Mouse (Mus musculus) forebrain, embryonic 11.5 days (tissue): ENCODE measurements at regions not wholly inside any gene's neighbourhood (a gene's known extent, or its start where the extent isn't known, plus 50 kb on each side); places are given as distances from the start of the nearest gene placed in this dataset.

ENCODE experiments used
- ATAC-seq: fragments of 200-750 bp; cut with Nextera tagmentation; replicated peaks from 2 replicates; pipeline ENCODE4 v1.8.0; 2017; ENCODE audit warnings: moderate TSS enrichment; ENCODE audit not compliant: low FRiP score
- DNase-seq: peaks from one replicate; pipeline ENCODE4 v3.0.0-alpha.2; 2017; ENCODE audit warnings: low spot score
- H3K27ac ChIP-seq: fragments of 300-500 bp; sonication (generic); 2 replicates; pipeline ENCODE4 v1.5.1; 2014; ENCODE audit warnings: low read depth, low read length
- H3K27me3 ChIP-seq: fragments of 300-500 bp; sonication (generic); 2 replicates; pipeline ENCODE4 v1.6.1; 2014; ENCODE audit warnings: mild to moderate bottlenecking, low read length, mixed read lengths; ENCODE audit not compliant: control insufficient read depth, insufficient read depth
- H3K36me3 ChIP-seq: fragments of 300-500 bp; sonication (generic); 2 replicates; pipeline ENCODE4 v1.6.1; 2014; ENCODE audit warnings: mild to moderate bottlenecking, low read length, moderate library complexity, mixed read lengths; ENCODE audit not compliant: control insufficient read depth, insufficient read depth
- H3K4me1 ChIP-seq: fragments of 300-500 bp; sonication (generic); replicated peaks from 2 replicates; pipeline ENCODE4 v1.6.1; 2014; ENCODE audit warnings: low read length, mixed read lengths; ENCODE audit not compliant: control insufficient read depth, insufficient read depth
- H3K4me2 ChIP-seq: fragments of 300-500 bp; sonication (generic); 2 replicates; pipeline ENCODE4 v1.6.1; 2014; ENCODE audit warnings: low read depth, mild to moderate bottlenecking, low read length, moderate library complexity, mixed read lengths; ENCODE audit not compliant: severe bottlenecking
- H3K4me3 ChIP-seq: fragments of 300-500 bp; sonication (generic); 2 replicates; pipeline ENCODE4 v1.5.1; 2014; ENCODE audit warnings: low read depth, low read length
- H3K9ac ChIP-seq: fragments of 300-500 bp; sonication (generic); 2 replicates; pipeline ENCODE4 v1.6.1; 2014; ENCODE audit warnings: low read length
- H3K9me3 ChIP-seq: fragments of 300-500 bp; sonication (generic); 2 replicates; pipeline ENCODE4 v1.6.1; 2016; ENCODE audit warnings: low read length, mixed read lengths; ENCODE audit not compliant: control insufficient read depth
- WGBS: fragments of 180-500 bp; shearing (Covaris S2); extraction: QIAGEN DNeasy Blood & Tissue Kit; methylation state at CpG from one replicate; pipeline ENCODE4 v1.1.7; 2014; 5-methylcytosine and 5-hydroxymethylcytosine counted together

GRCm38 (mm10) chr10:83937168-83937567 is 214.5 kb downstream of the 1500009L16Rik start:
- ATAC-seq: no peak
- no peak for DNase-seq
- H3K9ac ChIP-seq: no peak overlapping the region
- WGBS: 86% methylated on average over 9 of the region's 9 CpGs
- H3K27ac ChIP-seq: no peak overlapping the region
- no peaks in the 10 kb centered on the region for H3K4me1 ChIP-seq
- H3K9me3 ChIP-seq: no peaks in the 10 kb centered on the region
- no peaks in the 10 kb centered on the region for H3K36me3 ChIP-seq
- no peak overlapping the region for H3K4me3 ChIP-seq
- H3K27me3 ChIP-seq: no peaks in the 10 kb centered on the region
- H3K4me2 ChIP-seq: no peak overlapping the region

- H3K27me3 ChIP-seq: no peaks in the 10 kb centered on the region
- DNase-seq (peak; percentile 38), ATAC-seq (no peak)
- no peaks in the 10 kb centered on the region for H3K4me1 ChIP-seq
- H3K36me3 ChIP-seq: no peaks in the 10 kb centered on the region
- no peak overlapping the region for H3K27ac ChIP-seq
- 86% methylated on average over 3 of the region's 3 CpGs for WGBS
- H3K9ac ChIP-seq: no peak overlapping the region
- no peak overlapping the region for H3K4me3 ChIP-seq
- no peaks in the 10 kb centered on the region for H3K9me3 ChIP-seq
- H3K4me2 ChIP-seq: no peak overlapping the region
These were observed 219.4 kb downstream of the 1500009L16Rik start for GRCm38 (mm10) chr10:83942101-83942500.

- H3K4me1 ChIP-seq: no peaks in the 10 kb centered on the region
- no peak overlapping the region for H3K27ac ChIP-seq
- no peak overlapping the region for H3K4me2 ChIP-seq
- no peak for DNase-seq
- H3K9ac ChIP-seq: no peak overlapping the region
- no peak overlapping the region for H3K4me3 ChIP-seq
- no peak for ATAC-seq
- WGBS: 86% methylated on average over 1 of the region's 1 CpGs
- no peaks in the 10 kb centered on the region for H3K36me3 ChIP-seq
- no peaks in the 10 kb centered on the region for H3K9me3 ChIP-seq
- no peaks in the 10 kb centered on the region for H3K27me3 ChIP-seq
These were observed 221.5 kb downstream of the 1500009L16Rik start for GRCm38 (mm10) chr10:83944158-83944557.

- 97% methylated on average over 10 of the region's 10 CpGs for WGBS
- no peaks in the 10 kb centered on the region for H3K27me3 ChIP-seq
- no peak overlapping the region for H3K27ac ChIP-seq
- no peak overlapping the region for H3K9ac ChIP-seq
- no peaks in the 10 kb centered on the region for H3K36me3 ChIP-seq
- no peak overlapping the region for H3K4me3 ChIP-seq
- ATAC-seq (no peak), DNase-seq (peak; percentile 16)
- no peaks in the 10 kb centered on the region for H3K9me3 ChIP-seq
- H3K4me1 ChIP-seq: no peaks in the 10 kb centered on the region
- H3K4me2 ChIP-seq: no peak overlapping the region
These were observed 222.2 kb downstream of the 1500009L16Rik start for GRCm38 (mm10) chr10:83944897-83945296.

GRCm38 (mm10) chr10:83945503-83945902 is 222.8 kb downstream of the 1500009L16Rik start:
- ATAC-seq (no peak), DNase-seq (no peak)
- Histone ChIP-seq H3K4me2 (no peak overlapping the region), H3K27me3 (no peaks in the 10 kb centered on the region), H3K9ac (no peak overlapping the region), H3K36me3 (no peaks in the 10 kb centered on the region), H3K27ac (no peak overlapping the region), H3K4me3 (no peak overlapping the region), H3K9me3 (no peaks in the 10 kb centered on the region), H3K4me1 (no peaks in the 10 kb centered on the region)
- WGBS: 89% methylated on average over 9 of the region's 9 CpGs

- WGBS: 84% methylated on average over 11 of the region's 11 CpGs
- no peaks in the 10 kb centered on the region for H3K36me3 ChIP-seq
- ATAC-seq (no peak), DNase-seq (peak; percentile 16)
- H3K4me1 ChIP-seq: no peaks in the 10 kb centered on the region
- H3K27ac ChIP-seq: no peak overlapping the region
- no peak overlapping the region for H3K4me2 ChIP-seq
- H3K9ac ChIP-seq: no peak overlapping the region
- H3K4me3 ChIP-seq: no peak overlapping the region
- H3K27me3 ChIP-seq: no peaks in the 10 kb centered on the region
- no peaks in the 10 kb centered on the region for H3K9me3 ChIP-seq
These were observed 223.8 kb downstream of the 1500009L16Rik start for GRCm38 (mm10) chr10:83946186-83947176.

GRCm38 (mm10) chr10:83957118-83957759 is 234.6 kb downstream of the 1500009L16Rik start:
- no peak overlapping the region for H3K9ac ChIP-seq
- no peak for ATAC-seq
- H3K4me2 ChIP-seq: no peak overlapping the region
- no peaks in the 10 kb centered on the region for H3K9me3 ChIP-seq
- no peak overlapping the region for H3K4me3 ChIP-seq
- peaks cover 6% of the 10 kb centered on the region; the same call in 1 of the 2 replicates for H3K4me1 ChIP-seq
- WGBS: 69% methylated on average over 18 of the region's 18 CpGs
- H3K27me3 ChIP-seq: no peaks in the 10 kb centered on the region
- no peak overlapping the region for H3K27ac ChIP-seq
- no peaks in the 10 kb centered on the region for H3K36me3 ChIP-seq
- no peak for DNase-seq

GRCm38 (mm10) chr10:83958397-83958796 is 235.7 kb downstream of the 1500009L16Rik start:
- H3K9ac ChIP-seq: no peak overlapping the region
- no peak overlapping the region for H3K4me3 ChIP-seq
- 94% methylated on average over 3 of the region's 3 CpGs for WGBS
- H3K4me2 ChIP-seq: no peak overlapping the region
- H3K9me3 ChIP-seq: no peaks in the 10 kb centered on the region
- no peaks in the 10 kb centered on the region for H3K27me3 ChIP-seq
- H3K36me3 ChIP-seq: no peaks in the 10 kb centered on the region
- peaks cover 6% of the 10 kb centered on the region; the same call in 1 of the 2 replicates for H3K4me1 ChIP-seq
- ATAC-seq (no peak), DNase-seq (no peak)
- no peak overlapping the region for H3K27ac ChIP-seq
